Mouse (Mus musculus): ENCODE measurements around the gene Drd4.

Drd4 gene

GRCm38 (mm10) chr7:141292583-141293388 lies 980 bp downstream of the Drd4 start:
- peak; percentile 32 for DNase-seq (ENCODE audit: low spot score)

- DNase-seq (ENCODE audit: low spot score): peak; percentile 55
Observed at GRCm38 (mm10) chr7:141293852-141294471, 2.2 kb downstream of the Drd4 start.

- DNase-seq (ENCODE audit: low spot score): peak; percentile 12
Observed at GRCm38 (mm10) chr7:141294479-141294878, 2.7 kb downstream of the Drd4 start.

GRCm38 (mm10) chr7:141297926-141298650 lies 6.3 kb downstream of the Drd4 start:
- DNase-seq (ENCODE audit: low spot score): no peak

GRCm38 (mm10) chr7:141299175-141299574 lies 7.4 kb downstream of the Drd4 start:
- DNase-seq (ENCODE audit: low spot score): no peak

- no peak for DNase-seq (ENCODE audit: low spot score)
Observed at GRCm38 (mm10) chr7:141301386-141301785, 9.6 kb downstream of the Drd4 start.

- DNase-seq (ENCODE audit: low spot score): no peak
Observed at GRCm38 (mm10) chr7:141302702-141303268, 11.0 kb downstream of the Drd4 start.

- no peak for DNase-seq (ENCODE audit: low spot score)
Observed at GRCm38 (mm10) chr7:141304537-141304936, 12.7 kb downstream of the Drd4 start.

GRCm38 (mm10) chr7:141314416-141314815 lies 22.6 kb downstream of the Drd4 start:
- no peak for DNase-seq (ENCODE audit: low spot score)

- DNase-seq (ENCODE audit: low spot score): no peak
Observed at GRCm38 (mm10) chr7:141315076-141315475, 23.3 kb downstream of the Drd4 start.

GRCm38 (mm10) chr7:141315974-141316373 lies 24.2 kb downstream of the Drd4 start:
- DNase-seq (ENCODE audit: low spot score): peak; percentile 46

GRCm38 (mm10) chr7:141317619-141318132 lies 25.9 kb downstream of the Drd4 start:
- no peak for DNase-seq (ENCODE audit: low spot score)

GRCm38 (mm10) chr7:141319446-141319845 lies 27.6 kb downstream of the Drd4 start:
- DNase-seq (ENCODE audit: low spot score): no peak

GRCm38 (mm10) chr7:141324686-141325085 lies 32.9 kb downstream of the Drd4 start:
- DNase-seq (ENCODE audit: low spot score): no peak

- peak; percentile 7 for DNase-seq (ENCODE audit: low spot score)
Observed at GRCm38 (mm10) chr7:141326546-141327446, 35.0 kb downstream of the Drd4 start.

- DNase-seq (ENCODE audit: low spot score): peak; percentile 100
Observed at GRCm38 (mm10) chr7:141327469-141328372, 35.9 kb downstream of the Drd4 start, which contains the start of the genes Deaf1 and Tmem80. Gene Deaf1, minus strand, starts transcription at chr7:141327690. Gene Tmem80, plus strand, starts transcription at chr7:141327739.

- no peak for DNase-seq (ENCODE audit: low spot score)
Observed at GRCm38 (mm10) chr7:141328373-141328990, 36.7 kb downstream of the Drd4 start.

GRCm38 (mm10) chr7:141330706-141331105 lies 38.9 kb downstream of the Drd4 start:
- no peak for DNase-seq (ENCODE audit: low spot score)

- DNase-seq (ENCODE audit: low spot score): no peak
Observed at GRCm38 (mm10) chr7:141331990-141332389, 40.2 kb downstream of the Drd4 start.
